Mouse (Mus musculus) limb, embryonic 14.5 days (tissue): ENCODE data around the gene Mon2. TPM values are rescaled to one million over a fixed set of nuclear protein-coding genes. Genes with fewer than 3 reads are reported as not detected.

Experiments
- ATAC-seq: fragments of 200-750 bp; cut with Nextera tagmentation; 2 replicates; pipeline ENCODE4 v1.8.0; 2017; ENCODE audit warnings: low read depth, moderate number of reproducible peaks, moderate TSS enrichment; ENCODE audit not compliant: low FRiP score
- DNase-seq: peaks from one replicate; pipeline ENCODE4 v3.0.0-alpha.2; 2015; ENCODE audit warnings: low spot score
- H3K27ac ChIP-seq: fragments of 300-500 bp; sonication (generic); replicated peaks from 2 replicates; pipeline ENCODE4 v1.5.1; 2014; ENCODE audit warnings: low read depth, mild to moderate bottlenecking, low read length, moderate library complexity, mixed read lengths
- H3K27me3 ChIP-seq: fragments of 300-500 bp; sonication (generic); 2 replicates; pipeline ENCODE4 v1.6.1; 2014; ENCODE audit warnings: low read length, mixed read lengths; ENCODE audit not compliant: control insufficient read depth, insufficient read depth
- H3K36me3 ChIP-seq: fragments of 300-500 bp; sonication (generic); 2 replicates; pipeline ENCODE4 v1.6.1; 2014; ENCODE audit warnings: mild to moderate bottlenecking, low read length, moderate library complexity, mixed read lengths; ENCODE audit not compliant: control insufficient read depth, insufficient read depth
- H3K4me1 ChIP-seq: fragments of 300-500 bp; sonication (generic); 2 replicates; pipeline ENCODE4 v1.6.1; 2014; ENCODE audit warnings: antibody characterized with exemption, low read length, mixed read lengths; ENCODE audit not compliant: control insufficient read depth, insufficient read depth
- H3K4me2 ChIP-seq: fragments of 300-500 bp; sonication (generic); replicated peaks from 2 replicates; pipeline ENCODE4 v1.6.1; 2014; ENCODE audit warnings: low read depth, mild to moderate bottlenecking, low read length, moderate library complexity; ENCODE audit not compliant: severe bottlenecking
- H3K4me3 ChIP-seq: fragments of 300-500 bp; sonication (generic); replicated peaks from 2 replicates; pipeline ENCODE4 v1.5.1; 2014; ENCODE audit warnings: low read length
- H3K9ac ChIP-seq: fragments of 300-500 bp; sonication (generic); 2 replicates; pipeline ENCODE4 v1.6.1; 2014; ENCODE audit warnings: mild to moderate bottlenecking, low read depth, low read length, moderate library complexity; ENCODE audit not compliant: severe bottlenecking
- H3K9me3 ChIP-seq: fragments of 300-500 bp; sonication (generic); 2 replicates; pipeline ENCODE4 v1.6.1; 2016; ENCODE audit warnings: low read length; ENCODE audit not compliant: control insufficient read depth
- POLR2A ChIP-seq: fragments of 200-500 bp; IDR thresholded peaks from 2 replicates; pipeline ENCODE4 v1.8.0; 2012; ENCODE audit warnings: inconsistent platforms, mild to moderate bottlenecking, moderate library complexity, borderline replicate concordance; ENCODE audit not compliant: insufficient read depth, insufficient read length; ENCODE audit errors: extremely low read depth
- WGBS: fragments of 180-500 bp; shearing (Covaris S2); extraction: QIAGEN DNeasy Blood & Tissue Kit; methylation state at CpG from one replicate; pipeline ENCODE4 v1.1.7; 2014; 5-methylcytosine and 5-hydroxymethylcytosine counted together
- polyA plus RNA-seq, 2 experiments: library from polyadenylated mRNA; depleted of rRNA in 1 of 2; stranded (reverse) in 1 of 2; unstranded in 1 of 2; fragments of >200 nt; fragmentation: Nextera tagmentation in 1 of 2; extraction: Ambion mirVana in 1 of 2; gene quantifications; 2 replicates each; pipeline versions ENCODE4 v1.2.1 to v1.2.3; 2012 to 2014

The Mon2 gene
- polyA plus RNA-seq, 2 experiments = 46.3 to 83.3 TPM

- H3K27me3 ChIP-seq = no peaks in the 10 kb centered on the region
- ATAC-seq (no peak), DNase-seq (no peak)
- no peaks in the 10 kb centered on the region for H3K9me3 ChIP-seq
- H3K4me1 ChIP-seq = no peaks in the 10 kb centered on the region
- TF ChIP-seq POLR2A = no peak
- 75% methylated on average over 2 of the region's 2 CpGs for WGBS
- H3K27ac ChIP-seq = no peak overlapping the region
- H3K4me2 ChIP-seq = no peak overlapping the region
- H3K9ac ChIP-seq = no peak overlapping the region
- no peak overlapping the region for H3K4me3 ChIP-seq
- no peaks in the 10 kb centered on the region for H3K36me3 ChIP-seq
Observed at GRCm38 (mm10) chr10:123100584-123100983, 24.3 kb upstream of the Mon2 start.

DNA sequence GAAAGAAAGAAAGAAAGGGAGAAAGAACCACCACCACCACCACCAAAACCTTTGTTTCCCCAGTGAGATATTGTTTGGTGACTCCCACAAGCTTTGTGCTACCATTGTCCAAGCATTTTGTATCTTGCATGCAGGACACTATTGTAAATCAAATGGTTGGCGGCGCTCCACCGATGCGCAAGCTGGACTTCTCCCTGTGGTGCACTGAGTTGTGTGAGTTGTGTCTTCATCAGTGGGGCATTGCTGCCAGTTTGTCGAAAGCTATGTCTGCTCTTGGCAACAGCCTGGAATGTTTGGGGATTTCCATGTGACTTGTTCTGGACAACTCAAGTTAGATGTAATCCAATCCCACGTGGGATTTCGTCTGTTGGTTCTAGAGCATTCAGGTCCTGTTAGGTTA is 18.2 kb upstream of the Mon2 start:
- 87% methylated on average over 7 of the region's 7 CpGs for WGBS

GRCm38 (mm10) chr10:123092577-123092976 is 16.3 kb upstream of the Mon2 start:
- Histone ChIP-seq H3K4me2 (no peak overlapping the region), H3K36me3 (no peaks in the 10 kb centered on the region), H3K4me3 (no peak overlapping the region), H3K9ac (no peak overlapping the region), H3K27me3 (no peaks in the 10 kb centered on the region), H3K4me1 (no peaks in the 10 kb centered on the region), H3K27ac (no peak overlapping the region), H3K9me3 (no peaks in the 10 kb centered on the region)
- 69% methylated on average over 3 of the region's 3 CpGs for WGBS
- no peak for DNase-seq
- TF ChIP-seq POLR2A = no peak
- ATAC-seq = no peak

More for the DNA sequence above, 18.2 kb upstream of the Mon2 start:
- no peak for TF ChIP-seq POLR2A
- DNase-seq (no peak), ATAC-seq (no peak)
- no peak overlapping the region for H3K27ac ChIP-seq
- no peaks in the 10 kb centered on the region for H3K9me3 ChIP-seq
- H3K4me2 ChIP-seq = no peak overlapping the region
- no peak overlapping the region for H3K9ac ChIP-seq
- no peak overlapping the region for H3K4me3 ChIP-seq
- H3K36me3 ChIP-seq = no peaks in the 10 kb centered on the region
- no peaks in the 10 kb centered on the region for H3K4me1 ChIP-seq
- H3K27me3 ChIP-seq = no peaks in the 10 kb centered on the region

DNA sequence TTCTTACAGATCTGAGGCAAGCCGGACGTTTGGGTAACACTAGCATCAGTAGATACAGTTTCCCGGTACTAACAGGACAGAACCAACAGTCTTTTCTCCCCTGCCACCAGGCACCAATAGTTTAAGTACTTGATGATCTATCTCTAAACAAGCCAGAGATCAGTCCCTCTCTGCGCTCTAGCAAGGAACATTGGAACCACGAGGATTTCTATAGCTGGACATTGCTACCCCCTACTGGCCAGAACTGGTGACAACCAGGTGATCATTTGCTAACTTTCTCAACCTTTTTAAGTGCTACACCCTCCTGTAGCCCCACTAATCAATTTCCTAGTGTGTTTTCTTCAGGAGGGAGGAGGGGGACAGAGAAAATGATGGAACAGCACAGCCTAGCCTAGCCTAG is 15.4 kb upstream of the Mon2 start:
- no peak for ATAC-seq

DNA sequence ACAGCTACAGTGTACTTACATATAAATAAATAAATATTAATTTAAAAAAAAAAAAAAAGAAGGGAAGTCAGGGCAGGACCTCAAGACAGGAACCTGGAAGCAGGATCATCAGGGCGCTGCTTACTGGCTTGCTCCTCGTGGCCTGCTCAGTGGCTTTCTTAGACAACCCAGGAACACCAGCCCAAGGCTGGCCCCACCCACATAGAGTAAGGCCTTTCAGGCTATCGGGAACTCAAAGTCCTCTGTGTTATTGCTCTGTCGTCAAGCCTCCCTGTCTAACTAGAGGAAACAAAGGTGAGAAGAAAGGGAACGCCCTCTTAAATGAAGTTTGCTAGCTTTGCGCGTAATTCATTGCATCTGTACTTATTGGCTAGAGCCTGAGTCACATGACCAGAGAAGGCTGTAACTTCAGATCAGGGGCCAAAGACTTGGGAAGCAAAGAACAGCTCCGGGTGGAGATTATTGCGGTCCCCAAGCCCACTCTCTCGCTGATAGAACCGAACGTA is 13.2 kb upstream of the Mon2 start:
- Histone ChIP-seq H3K4me1 (no peaks in the 10 kb centered on the region; the same call in 1 of the 2 replicates), H3K9ac (no peak overlapping the region), H3K36me3 (no peaks in the 10 kb centered on the region), H3K4me2 (no peak overlapping the region), H3K27me3 (no peaks in the 10 kb centered on the region), H3K27ac (no peak overlapping the region), H3K4me3 (no peak overlapping the region), H3K9me3 (no peaks in the 10 kb centered on the region)
- WGBS = 77% methylated on average over 12 of the region's 12 CpGs
- TF ChIP-seq POLR2A = no peak
- DNase-seq = no peak
- no peak for ATAC-seq

More for the DNA sequence above, 15.4 kb upstream of the Mon2 start:
- TF ChIP-seq POLR2A = no peak
- no peak overlapping the region for H3K9ac ChIP-seq
- no peak overlapping the region for H3K27ac ChIP-seq
- H3K27me3 ChIP-seq = no peaks in the 10 kb centered on the region
- no peaks in the 10 kb centered on the region for H3K36me3 ChIP-seq
- WGBS = 35% methylated on average over 5 of the region's 5 CpGs
- peak; percentile 77 for DNase-seq
- H3K4me3 ChIP-seq = no peak overlapping the region
- no peaks in the 10 kb centered on the region for H3K4me1 ChIP-seq
- H3K4me2 ChIP-seq = no peak overlapping the region
- H3K9me3 ChIP-seq = no peaks in the 10 kb centered on the region

DNA sequence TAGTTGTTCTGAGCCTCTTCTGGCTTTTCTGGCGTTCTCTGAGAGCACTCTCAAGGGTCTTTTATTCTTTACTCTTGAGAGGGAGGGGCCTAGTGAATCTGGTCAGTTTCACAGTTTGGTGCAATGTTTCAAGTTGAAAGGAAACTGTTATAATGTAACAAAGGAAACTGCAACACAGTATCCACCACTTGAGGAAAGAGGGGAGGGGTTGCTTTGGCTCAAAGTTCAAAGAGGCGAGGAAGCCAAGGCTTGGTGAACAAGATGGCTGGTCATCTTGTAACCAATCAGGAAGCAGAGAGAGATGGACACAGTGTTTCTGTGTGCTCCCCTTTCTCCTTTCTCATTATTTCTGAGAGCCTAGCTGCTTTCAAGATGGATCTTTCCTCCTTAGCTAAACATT is 10.5 kb upstream of the Mon2 start:
- Histone ChIP-seq H3K9me3 (no peaks in the 10 kb centered on the region), H3K27me3 (no peaks in the 10 kb centered on the region), H3K4me3 (no peak overlapping the region), H3K4me1 (no peaks in the 10 kb centered on the region; the same call in 1 of the 2 replicates), H3K27ac (no peak overlapping the region), H3K36me3 (no peaks in the 10 kb centered on the region), H3K4me2 (no peak overlapping the region), H3K9ac (no peak overlapping the region)
- ATAC-seq (no peak), DNase-seq (no peak)
- TF ChIP-seq POLR2A = no peak
- 65% methylated on average over 2 of the region's 2 CpGs for WGBS
